ENCODE assay signal across 9 mouse cellular contexts in the genomic region with DNA sequence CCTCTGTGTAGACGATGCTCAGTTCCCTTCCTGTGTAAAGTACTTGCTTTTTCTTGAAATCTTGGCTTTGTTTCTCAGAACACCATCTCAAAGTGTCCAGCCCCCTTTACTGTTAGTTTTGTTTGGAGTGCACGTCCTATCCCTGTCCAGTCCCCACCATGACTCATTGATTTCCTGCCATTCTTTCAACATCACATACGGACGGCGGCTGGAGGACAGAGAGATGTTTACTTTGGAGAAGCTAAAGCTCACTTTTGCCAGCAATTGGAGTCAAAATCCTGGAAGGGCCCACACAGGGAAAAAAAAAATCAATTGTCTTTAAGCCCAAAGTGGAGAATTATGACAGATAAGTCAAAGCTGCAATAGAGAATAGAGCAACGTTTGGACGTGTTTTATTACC. TPM values are rescaled to one million over a fixed set of nuclear protein-coding genes. Genes with fewer than 3 reads are reported as not detected.
DNase-seq lines count a peak whose midpoint lies in the region; ATAC-seq lines count a peak whose summit lies in the region.
"Had no signal": no experiment of that assay in that cellular context is flagged by ENCODE, and none has a peak within 500 bp of the region (broad histone marks: within the 10 kb centered on the region; RNA-seq: fewer than 3 reads in every experiment).

No protein-coding gene starts in this region.

- 46% methylated on average over 7 of the region's 7 CpGs for WGBS in embryonic facial prominence, embryonic 15.5 days
- 72% methylated on average over 7 of the region's 7 CpGs for WGBS in midbrain, embryonic 13.5 days

- no peaks in the 10 kb centered on the region for H3K27me3 ChIP-seq in embryonic facial prominence, embryonic 15.5 days
- no peaks in the 10 kb centered on the region for H3K27me3 ChIP-seq in midbrain, embryonic 13.5 days

- peak; percentile 31 for DNase-seq in embryo, embryonic 10 days (ENCODE audit: low spot score)
- no peak for DNase-seq in embryo, embryonic 11 days
- peak; percentile 40 for DNase-seq in kidney, adult 11 months
- peak; percentile 59 for DNase-seq in lung, postnatal 14 days
- DNase-seq in left cerebral cortex, adult 18-20 months (ENCODE audit: low spot score in 2 of 2) = no peak

- H3K4me2 ChIP-seq in embryonic facial prominence, embryonic 15.5 days (replicated peaks) = no peak overlapping the region
- H3K4me2 ChIP-seq in midbrain, embryonic 13.5 days (replicated peaks) = no peak overlapping the region

- no peak overlapping the region for H3K4me3 ChIP-seq in embryonic facial prominence, embryonic 15.5 days (replicated peaks)
- no peak overlapping the region for H3K4me3 ChIP-seq in midbrain, embryonic 13.5 days (replicated peaks)

- no peak overlapping the region for H3K27ac ChIP-seq in embryonic facial prominence, embryonic 15.5 days (replicated peaks)
- H3K27ac ChIP-seq in midbrain, embryonic 13.5 days = no peak overlapping the region

- no peaks in the 10 kb centered on the region for H3K36me3 ChIP-seq in embryonic facial prominence, embryonic 15.5 days
- H3K36me3 ChIP-seq in midbrain, embryonic 13.5 days = no peaks in the 10 kb centered on the region

- no peaks in the 10 kb centered on the region for H3K9me3 ChIP-seq in embryonic facial prominence, embryonic 15.5 days (replicated peaks)
- H3K9me3 ChIP-seq in midbrain, embryonic 13.5 days = 0 out of 2 replicates have a peak, but pooled peaks cover 3% of the 10 kb centered on the region

- ATAC-seq in embryonic facial prominence, embryonic 15.5 days (ENCODE audit: insufficient number of reproducible peaks, low FRiP score, low TSS enrichment, low read depth) = peak; percentile 67; the same call in 1 of the 2 replicates
- no peak for ATAC-seq in CD4-positive, CD25-positive, alpha-beta regulatory T cell, adult 4 months
- no peak for ATAC-seq in midbrain, embryonic 13.5 days

- H3K9ac ChIP-seq in embryonic facial prominence, embryonic 15.5 days = no peak overlapping the region
- no peak overlapping the region for H3K9ac ChIP-seq in midbrain, embryonic 13.5 days (replicated peaks)

- peaks cover 6% of the 10 kb centered on the region; the same call in 1 of the 2 replicates for H3K4me1 ChIP-seq in embryonic facial prominence, embryonic 15.5 days
- H3K4me1 ChIP-seq in midbrain, embryonic 13.5 days (replicated peaks) = peaks cover 4% of the 10 kb centered on the region; the same call in 1 of the 2 replicates

RNA-seq across cellular contexts. Expression of a gene that starts 51.8 kb away (rescaled TPM):
- not detected in 2 replicates for polyA plus RNA-seq in embryonic facial prominence, embryonic 15.5 days (2015; fragmentation: Nextera tagmentation; extraction: Ambion mirVana)
- not detected for polyA plus RNA-seq in CD4-positive, CD25-positive, alpha-beta regulatory T cell, adult 4 months (2017; shearing (Covaris generic))
- not detected in 2 replicates for polyA plus RNA-seq in midbrain, embryonic 13.5 days (2015; fragmentation: Nextera tagmentation; extraction: Ambion mirVana)
- not detected for total RNA-seq in left cerebral cortex, adult 18-20 months (2021)
- total RNA-seq: midbrain, postnatal 0 days had no signal
- polyA plus RNA-seq: midbrain, postnatal 0 days had no signal

Comparison
In these comparisons a context has a peak if more than half of its experiments do, and no peak if none do; other contexts are left out.
1. DNase-seq: peak in embryo, embryonic 10 days (single experiment), kidney, adult 11 months (single experiment) and lung, postnatal 14 days (single experiment); none in embryo, embryonic 11 days (single experiment) and left cerebral cortex, adult 18-20 months (0 of 2).